Mouse (Mus musculus) kidney, embryonic 15.5 days (tissue): ENCODE results near the gene Hes5. TPM values are rescaled to one million over a fixed set of nuclear protein-coding genes. Genes with fewer than 3 reads are reported as not detected.

Experiments
- ATAC-seq: fragments of 200-750 bp; cut with Nextera tagmentation; replicated peaks from 2 replicates; pipeline ENCODE4 v1.8.0; 2017; ENCODE audit warnings: moderate TSS enrichment; ENCODE audit not compliant: low FRiP score
- H3K27ac ChIP-seq: fragments of 300-500 bp; sonication (generic); 2 replicates; pipeline ENCODE4 v1.5.1; 2015; ENCODE audit warnings: mild to moderate bottlenecking, inconsistent platforms
- H3K27me3 ChIP-seq: fragments of 300-500 bp; sonication (generic); 2 replicates; pipeline ENCODE4 v1.6.1; 2015; ENCODE audit warnings: inconsistent platforms
- H3K36me3 ChIP-seq: fragments of 300-500 bp; sonication (generic); 2 replicates; pipeline ENCODE4 v1.6.1; 2015; ENCODE audit warnings: inconsistent platforms
- H3K4me1 ChIP-seq: fragments of 300-500 bp; sonication (generic); 2 replicates; pipeline ENCODE4 v1.6.1; 2015; ENCODE audit warnings: inconsistent platforms
- H3K4me2 ChIP-seq: fragments of 300-500 bp; sonication (generic); 2 replicates; pipeline ENCODE4 v1.6.1; 2015; ENCODE audit warnings: moderate library complexity, mild to moderate bottlenecking, inconsistent platforms
- H3K4me3 ChIP-seq: fragments of 300-500 bp; sonication (generic); replicated peaks from 2 replicates; pipeline ENCODE4 v1.5.1; 2015; ENCODE audit warnings: mild to moderate bottlenecking, inconsistent platforms
- H3K9ac ChIP-seq: fragments of 300-500 bp; sonication (generic); 2 replicates; pipeline ENCODE4 v1.6.1; 2015; ENCODE audit warnings: mild to moderate bottlenecking, inconsistent platforms
- H3K9me3 ChIP-seq: fragments of 300-500 bp; sonication (generic); replicated peaks from 2 replicates; pipeline ENCODE4 v1.6.1; 2016; ENCODE audit warnings: inconsistent platforms
- WGBS: fragments of 180-500 bp; shearing (Covaris S2); methylation state at CpG from one replicate; pipeline ENCODE4 v1.1.7; 2015; ENCODE audit warnings: mixed read lengths; 5-methylcytosine and 5-hydroxymethylcytosine counted together
- polyA plus RNA-seq: library from polyadenylated mRNA; unstranded; fragments of >200 nt; fragmentation: Nextera tagmentation; extraction: Ambion mirVana; gene quantifications from 2 replicates; pipeline ENCODE4 v1.2.1, GENCODE M21; 2015

The Hes5 gene
- polyA plus RNA-seq, 1 experiment from 2014 or later, result 19.6 TPM

DNA sequence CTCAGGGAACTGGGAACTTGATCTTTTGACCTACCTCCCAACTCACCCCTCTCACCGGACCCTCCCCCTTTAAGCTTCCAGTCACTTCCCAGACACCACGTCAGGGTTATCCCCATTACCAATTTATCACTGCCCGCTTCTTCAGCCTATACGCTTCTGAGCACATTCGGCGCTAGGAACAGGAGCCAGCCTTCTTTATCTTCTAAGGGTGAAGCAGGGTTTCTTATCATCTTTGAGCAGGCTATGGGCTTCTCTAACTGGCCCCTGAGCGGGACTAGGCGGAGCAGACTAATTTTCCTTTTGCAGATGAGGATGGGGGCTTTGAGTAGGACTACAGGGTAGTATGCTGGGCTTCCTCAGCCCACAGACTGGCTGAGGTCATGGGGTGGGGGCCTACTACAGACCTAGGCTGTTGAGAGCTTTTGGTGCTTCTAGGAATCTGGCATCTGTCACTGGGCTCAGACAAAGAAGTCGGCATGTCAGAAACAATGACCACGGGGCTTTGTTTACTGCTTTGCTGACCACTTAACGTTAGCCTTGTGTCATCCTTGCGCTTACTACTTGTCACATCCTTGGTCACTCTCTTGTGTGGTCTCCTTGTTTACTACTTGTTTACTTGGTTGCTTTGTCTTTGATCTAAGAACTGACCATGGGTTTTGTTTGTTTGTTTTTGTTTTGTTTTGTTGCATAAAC is 32.2 kb upstream of the Hes5 start, which contains the start of gene Tnfrsf14:
Gene Tnfrsf14, minus strand, starts transcription at position 169 of the 693 bp plus-strand sequence.
- no peaks in the 10 kb centered on the region for H3K9me3 ChIP-seq
- ATAC-seq, result peak; percentile 63; the same call in 1 of the 2 replicates
- no peaks in the 10 kb centered on the region for H3K27me3 ChIP-seq
- H3K4me2 ChIP-seq, result peak within 1 kb of the TSS; percentile 42
- peak within 1 kb of the TSS; percentile 25 for H3K4me3 ChIP-seq
- H3K9ac ChIP-seq, result 0 out of 2 replicates have a peak within 1 kb of the TSS, but pooled peaks have one; percentile 7
- H3K4me1 ChIP-seq, result peaks cover 20% of the 10 kb centered on the region
- peak within 1 kb of the TSS; percentile 62 for H3K27ac ChIP-seq
- 42% methylated on average over 12 of the region's 12 CpGs for WGBS
- H3K36me3 ChIP-seq, result no peaks in the 10 kb centered on the region

DNA sequence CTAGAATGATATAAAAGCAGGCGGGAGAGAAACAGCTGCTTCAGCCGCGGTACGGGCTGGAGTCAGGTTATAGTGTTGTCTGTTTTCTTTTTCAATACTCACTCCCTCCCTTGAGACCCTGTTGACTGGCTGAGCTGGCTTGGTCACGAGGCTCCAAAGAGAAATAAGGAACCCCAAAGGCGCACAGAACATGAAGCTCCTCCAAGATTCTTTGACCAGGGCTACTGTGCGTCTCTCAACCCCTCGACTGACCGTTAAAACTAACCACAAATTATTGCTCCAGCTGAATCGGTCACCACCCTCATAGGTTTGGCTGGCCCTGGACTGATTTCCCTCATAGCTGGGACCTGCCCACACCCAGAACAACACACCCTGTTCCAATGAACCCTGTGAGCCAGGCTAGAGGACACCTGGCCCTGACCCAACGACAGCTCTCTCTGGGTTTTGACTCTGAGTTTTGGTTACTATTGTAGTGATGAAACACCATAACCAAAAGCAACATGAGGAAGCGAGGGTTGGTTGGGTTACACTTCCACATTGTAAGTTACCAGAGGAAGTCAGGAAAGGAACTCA is 31.5 kb upstream of the Hes5 start:
- H3K4me3 ChIP-seq, result no peak overlapping the region
- 61% methylated on average over 12 of the region's 12 CpGs for WGBS
- H3K9me3 ChIP-seq, result no peaks in the 10 kb centered on the region
- peak; percentile 73; the same call in 1 of the 2 replicates for ATAC-seq
- H3K36me3 ChIP-seq, result no peaks in the 10 kb centered on the region
- no peak overlapping the region for H3K4me2 ChIP-seq
- H3K9ac ChIP-seq, result no peak overlapping the region
- H3K4me1 ChIP-seq, result peaks cover 24% of the 10 kb centered on the region
- no peak overlapping the region for H3K27ac ChIP-seq
- H3K27me3 ChIP-seq, result no peaks in the 10 kb centered on the region

DNA sequence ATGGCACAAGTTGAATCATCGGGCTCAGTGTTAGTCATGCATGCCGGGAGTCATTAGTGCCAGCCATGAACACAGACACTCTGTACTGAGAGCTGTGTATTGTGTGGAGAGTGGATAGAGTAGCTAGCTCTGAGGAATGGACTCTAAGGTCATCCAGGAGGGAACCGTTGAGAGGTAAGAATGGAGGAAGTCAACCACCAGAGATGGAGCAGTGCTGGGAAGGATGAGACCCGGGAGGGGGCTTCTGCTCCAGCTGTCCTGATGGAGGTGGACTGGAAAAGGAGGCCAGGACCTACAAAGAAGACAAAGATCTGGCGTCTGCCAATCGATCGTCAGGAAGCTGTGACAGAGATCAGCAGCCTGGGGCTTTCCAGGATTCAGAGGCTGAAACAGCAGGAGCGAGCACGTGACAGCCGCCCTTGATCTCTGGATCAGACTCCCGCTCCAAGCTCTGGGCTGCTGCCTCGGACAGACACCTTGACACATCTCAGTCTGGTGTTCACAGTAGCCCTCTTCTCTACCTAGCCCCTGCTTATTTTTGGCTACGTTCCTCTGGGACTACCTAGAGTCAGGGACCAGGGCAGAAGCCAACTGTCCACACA is 27.3 kb upstream of the Hes5 start:
- Histone ChIP-seq H3K4me3 (no peak overlapping the region), H3K4me1 (peaks cover 8% of the 10 kb centered on the region; the same call in 1 of the 2 replicates), H3K9ac (no peak overlapping the region), H3K27me3 (no peaks in the 10 kb centered on the region; the same call in 1 of the 2 replicates), H3K36me3 (no peaks in the 10 kb centered on the region), H3K27ac (no peak overlapping the region), H3K9me3 (no peaks in the 10 kb centered on the region), H3K4me2 (no peak overlapping the region)
- WGBS, result 51% methylated on average over 13 of the region's 13 CpGs
- no peak for ATAC-seq

DNA sequence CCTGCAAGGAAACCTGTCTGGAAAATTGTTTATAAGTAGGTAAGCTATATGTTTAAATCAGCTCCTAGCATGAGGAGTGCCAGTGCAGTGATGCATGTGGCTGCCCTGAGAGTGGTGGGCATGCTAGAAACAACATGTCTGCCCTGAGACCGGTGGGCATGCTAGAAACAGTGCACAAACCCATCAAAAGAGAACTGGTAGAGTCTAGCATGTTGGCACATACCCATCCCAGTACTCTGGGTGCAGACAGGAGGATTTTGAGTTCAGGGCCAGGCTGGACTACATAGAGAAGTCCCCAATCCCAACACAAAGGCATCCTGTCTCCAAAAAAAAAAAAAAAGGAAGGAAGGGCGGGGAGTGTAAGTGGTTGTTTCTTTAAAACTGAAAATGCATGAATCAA is 25.9 kb upstream of the Hes5 start:
- no peaks in the 10 kb centered on the region; the same call in 1 of the 2 replicates for H3K27me3 ChIP-seq
- H3K9ac ChIP-seq, result no peak overlapping the region
- no peaks in the 10 kb centered on the region for H3K9me3 ChIP-seq
- no peaks in the 10 kb centered on the region for H3K36me3 ChIP-seq
- no peak overlapping the region for H3K4me2 ChIP-seq
- WGBS, result 85% methylated on average over 2 of the region's 2 CpGs
- no peak for ATAC-seq
- peaks cover 4% of the 10 kb centered on the region; the same call in 1 of the 2 replicates for H3K4me1 ChIP-seq
- no peak overlapping the region for H3K27ac ChIP-seq
- H3K4me3 ChIP-seq, result no peak overlapping the region

DNA sequence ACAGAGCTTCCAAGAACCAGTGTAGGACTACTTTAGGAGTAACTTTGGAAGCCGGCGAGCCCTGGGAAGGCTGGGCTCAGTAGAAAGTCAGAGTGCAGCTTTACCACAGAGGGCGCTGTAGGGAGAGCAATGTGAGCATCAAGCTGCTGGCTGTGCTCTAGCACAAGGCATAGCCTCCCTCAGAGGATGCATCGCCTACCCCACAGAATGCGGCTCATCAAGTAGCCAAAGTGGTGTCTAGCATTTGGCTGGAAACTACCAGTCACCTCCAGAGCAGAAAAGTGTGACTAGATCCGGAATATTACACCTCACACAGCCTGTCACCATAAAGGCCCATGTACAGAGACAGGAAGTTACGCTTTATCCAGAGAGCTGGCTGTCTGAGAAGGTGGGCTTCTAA is 24.9 kb upstream of the Hes5 start:
- H3K27ac ChIP-seq, result no peak overlapping the region
- H3K9ac ChIP-seq, result no peak overlapping the region
- H3K36me3 ChIP-seq, result no peaks in the 10 kb centered on the region
- ATAC-seq, result no peak
- no peaks in the 10 kb centered on the region for H3K9me3 ChIP-seq
- peaks cover 4% of the 10 kb centered on the region; the same call in 1 of the 2 replicates for H3K4me1 ChIP-seq
- no peak overlapping the region for H3K4me2 ChIP-seq
- no peaks in the 10 kb centered on the region; the same call in 1 of the 2 replicates for H3K27me3 ChIP-seq
- WGBS, result 78% methylated on average over 7 of the region's 7 CpGs
- H3K4me3 ChIP-seq, result no peak overlapping the region

DNA sequence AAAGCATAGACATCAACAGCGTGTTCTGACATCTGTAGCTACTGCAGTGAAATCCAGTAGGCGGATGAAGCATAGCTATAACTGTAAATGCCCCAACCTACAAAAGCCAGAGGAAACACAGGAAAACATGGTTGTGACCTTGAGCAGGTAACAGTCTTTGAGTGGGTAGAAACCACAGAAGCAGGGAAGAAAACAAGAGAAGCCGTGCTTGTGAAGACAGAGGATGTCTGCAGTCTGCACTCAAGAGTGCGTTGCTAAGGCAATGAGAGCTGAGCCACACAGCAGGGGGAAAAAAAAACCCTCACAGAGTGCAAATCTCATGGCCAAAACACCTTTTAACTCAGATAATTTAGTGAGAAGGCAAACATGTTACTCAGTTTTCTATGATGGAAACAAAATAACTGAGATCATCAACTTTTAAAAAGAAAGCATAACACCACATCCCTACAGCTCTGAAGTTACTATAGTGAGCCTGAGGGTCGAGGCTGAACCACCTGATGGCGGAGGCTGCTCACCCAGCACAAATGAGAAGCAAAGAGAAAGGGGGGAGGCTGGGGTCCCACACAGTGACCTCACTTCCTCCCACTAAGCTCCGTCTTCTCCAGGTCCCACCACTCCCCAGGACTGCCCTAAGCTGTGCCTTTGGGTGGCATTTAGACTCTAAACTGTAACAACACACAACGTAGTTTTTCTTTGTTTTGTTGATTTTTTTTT is 24.0 kb upstream of the Hes5 start:
- WGBS, result 62% methylated on average over 8 of the region's 8 CpGs
- Histone ChIP-seq H3K4me1 (peaks cover 4% of the 10 kb centered on the region; the same call in 1 of the 2 replicates), H3K9me3 (no peaks in the 10 kb centered on the region), H3K36me3 (no peaks in the 10 kb centered on the region), H3K4me2 (no peak overlapping the region), H3K27me3 (peaks cover 1% of the 10 kb centered on the region; the same call in 1 of the 2 replicates), H3K27ac (no peak overlapping the region), H3K4me3 (no peak overlapping the region), H3K9ac (no peak overlapping the region)
- ATAC-seq, result no peak

DNA sequence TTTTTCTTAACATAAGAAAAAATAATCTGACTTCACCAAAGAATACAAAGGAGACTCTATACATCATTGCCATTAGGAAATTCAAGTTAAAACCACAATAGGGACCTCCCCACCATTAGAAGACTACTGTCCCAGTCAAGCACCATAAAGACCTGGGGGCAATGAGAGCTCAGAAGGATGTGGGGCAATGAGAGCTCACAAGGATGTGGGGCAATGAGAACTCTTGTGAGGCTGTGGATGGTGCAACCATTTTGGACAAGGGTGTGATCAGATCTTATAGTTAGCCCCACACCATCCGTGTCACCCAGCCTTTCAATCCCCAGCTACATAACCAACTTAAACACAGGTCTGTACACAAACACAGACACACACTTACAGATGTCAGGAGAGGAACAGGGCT is 23.0 kb upstream of the Hes5 start:
- no peak overlapping the region for H3K4me3 ChIP-seq
- 71% methylated on average over 1 of the region's 1 CpGs for WGBS

DNA sequence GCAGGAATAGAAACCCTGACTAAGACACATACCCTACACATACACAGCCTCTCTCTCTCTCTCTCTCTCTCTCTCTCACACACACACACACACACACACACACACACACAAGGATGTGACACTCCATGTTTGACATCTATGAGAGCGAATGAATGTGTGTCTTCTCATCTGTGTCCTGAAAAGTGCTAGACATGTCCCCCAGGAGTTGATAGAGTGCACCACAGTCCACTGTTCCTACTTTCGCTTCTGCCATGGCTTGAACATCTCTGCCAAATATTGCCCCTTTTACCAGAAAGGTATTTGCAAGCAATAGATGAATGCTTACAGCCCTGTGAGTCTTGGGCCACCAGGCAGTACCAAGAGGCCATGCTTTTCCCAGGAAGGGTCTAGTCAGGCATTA is 20.6 kb upstream of the Hes5 start:
- no peak for ATAC-seq
- Histone ChIP-seq H3K27me3 (0 out of 2 replicates have a peak, but pooled peaks cover 3% of the 10 kb centered on the region), H3K27ac (no peak overlapping the region), H3K4me1 (no peaks in the 10 kb centered on the region), H3K4me3 (no peak overlapping the region), H3K36me3 (no peaks in the 10 kb centered on the region), H3K4me2 (no peak overlapping the region), H3K9ac (no peak overlapping the region), H3K9me3 (no peaks in the 10 kb centered on the region)
- 89% methylated on average over 2 of the region's 2 CpGs for WGBS

More for the DNA sequence above, 23.0 kb upstream of the Hes5 start:
- H3K4me1 ChIP-seq, result peaks cover 4% of the 10 kb centered on the region; the same call in 1 of the 2 replicates
- no peaks in the 10 kb centered on the region for H3K36me3 ChIP-seq
- no peak for ATAC-seq
- peaks cover 3% of the 10 kb centered on the region; the same call in 1 of the 2 replicates for H3K27me3 ChIP-seq
- no peak overlapping the region for H3K4me2 ChIP-seq
- H3K9ac ChIP-seq, result no peak overlapping the region
- no peak overlapping the region for H3K27ac ChIP-seq
- H3K9me3 ChIP-seq, result no peaks in the 10 kb centered on the region

DNA sequence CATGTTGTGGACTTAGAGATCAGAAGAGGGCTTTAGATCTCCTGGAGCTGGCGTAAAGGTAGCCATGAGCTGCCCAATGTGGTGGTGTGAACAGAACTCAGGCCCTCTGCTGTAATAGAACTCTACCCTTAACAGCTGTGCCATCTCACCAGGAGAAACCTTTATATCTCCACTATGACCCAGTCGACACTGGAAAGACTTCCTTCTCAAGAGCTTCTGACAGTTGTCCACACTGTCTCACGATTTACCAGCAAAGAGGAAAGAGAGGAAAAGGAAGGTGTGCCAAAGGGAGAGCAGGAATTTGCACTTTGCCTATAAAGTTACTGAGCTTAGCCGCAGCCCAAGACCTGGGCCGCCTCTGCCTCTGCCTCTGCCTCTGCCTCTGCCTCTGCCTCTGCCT is 18.9 kb upstream of the Hes5 start:
- H3K9ac ChIP-seq, result no peak overlapping the region
- ATAC-seq, result no peak
- WGBS, result 86% methylated on average over 5 of the region's 5 CpGs

DNA sequence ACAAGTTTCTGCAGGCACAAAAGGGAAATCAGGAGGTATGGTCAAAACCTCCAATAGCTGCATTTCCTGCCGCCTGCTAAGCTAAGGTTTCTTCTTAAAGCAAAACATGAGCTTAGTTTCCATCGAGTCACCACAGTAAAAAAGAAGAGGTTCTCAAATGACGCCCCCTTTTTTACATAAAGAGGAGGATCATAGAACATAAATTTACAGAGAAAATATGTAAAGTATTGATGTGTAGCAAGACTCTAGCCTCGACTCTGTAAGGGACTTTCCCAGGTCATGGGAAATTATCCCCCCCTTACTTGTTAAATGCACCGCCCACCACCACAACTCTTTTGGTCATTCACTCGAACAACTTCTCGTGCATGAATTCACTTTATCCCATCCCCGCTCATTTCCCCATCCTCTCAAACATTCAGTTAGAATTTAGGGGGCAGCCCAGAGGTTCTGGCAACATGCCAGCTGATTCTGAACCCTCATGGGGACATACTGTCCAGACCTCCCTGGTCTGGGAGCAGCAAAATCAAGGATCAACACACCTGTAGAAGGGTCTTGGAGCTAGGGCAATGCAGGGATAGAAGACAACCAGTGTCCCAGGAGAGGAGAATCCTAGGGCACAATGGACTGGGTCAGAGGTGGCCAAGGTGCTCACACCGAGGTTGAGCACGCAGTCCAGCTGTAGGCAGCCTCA is 17.9 kb upstream of the Hes5 start:
- no peak for ATAC-seq
- no peak overlapping the region for H3K9ac ChIP-seq
- no peak overlapping the region for H3K27ac ChIP-seq
- WGBS, result 75% methylated on average over 10 of the region's 10 CpGs
- no peak overlapping the region for H3K4me3 ChIP-seq
- H3K4me1 ChIP-seq, result peaks cover 11% of the 10 kb centered on the region
- no peaks in the 10 kb centered on the region for H3K36me3 ChIP-seq
- H3K27me3 ChIP-seq, result 0 out of 2 replicates have a peak, but pooled peaks cover 3% of the 10 kb centered on the region
- no peak overlapping the region for H3K4me2 ChIP-seq
- no peaks in the 10 kb centered on the region for H3K9me3 ChIP-seq

More for the DNA sequence above, 18.9 kb upstream of the Hes5 start:
- 0 out of 2 replicates have a peak, but pooled peaks cover 3% of the 10 kb centered on the region for H3K27me3 ChIP-seq
- H3K4me1 ChIP-seq, result peaks cover 11% of the 10 kb centered on the region
- no peak overlapping the region for H3K27ac ChIP-seq
- H3K36me3 ChIP-seq, result no peaks in the 10 kb centered on the region
- H3K9me3 ChIP-seq, result no peaks in the 10 kb centered on the region
- no peak overlapping the region for H3K4me3 ChIP-seq
- H3K4me2 ChIP-seq, result no peak overlapping the region

DNA sequence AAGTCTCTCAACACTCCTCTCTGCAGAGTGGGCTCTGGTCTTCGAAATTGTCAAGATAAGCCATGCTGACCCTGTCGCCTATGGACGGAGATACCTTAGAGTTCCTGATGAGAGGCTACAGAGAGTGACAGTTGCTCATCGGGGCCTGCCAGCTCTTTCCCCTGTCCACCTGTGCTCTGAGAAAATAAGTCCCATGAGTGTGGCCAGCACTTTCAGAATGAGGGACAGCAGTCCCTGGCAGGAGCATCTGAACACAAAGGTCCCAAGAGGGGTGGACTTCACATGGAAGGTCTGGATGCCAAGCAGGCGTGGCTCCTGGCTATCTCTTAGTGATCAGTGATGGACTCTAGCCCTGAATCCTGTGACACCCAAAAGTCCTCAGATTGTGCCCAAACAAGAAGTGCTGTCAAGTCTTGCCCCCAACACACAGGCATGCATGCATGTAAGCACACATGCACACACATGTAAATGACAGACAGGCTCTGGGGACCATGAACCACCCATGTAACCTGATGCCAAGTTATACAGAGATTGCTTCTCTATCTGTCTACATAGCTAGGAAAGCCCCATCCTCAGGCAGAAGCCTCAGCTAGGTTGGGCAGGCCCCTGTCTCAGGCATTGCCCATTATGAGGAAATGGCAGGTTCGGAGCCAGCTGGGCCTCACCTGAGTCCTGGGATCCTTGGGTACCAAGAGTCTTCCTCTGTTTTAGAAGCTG is 17.2 kb upstream of the Hes5 start:
- Histone ChIP-seq H3K9me3 (no peaks in the 10 kb centered on the region), H3K27me3 (peaks cover 8% of the 10 kb centered on the region), H3K4me2 (no peak overlapping the region), H3K36me3 (no peaks in the 10 kb centered on the region), H3K4me3 (no peak overlapping the region), H3K9ac (no peak overlapping the region), H3K27ac (no peak overlapping the region), H3K4me1 (peaks cover 11% of the 10 kb centered on the region)
- no peak for ATAC-seq
- 85% methylated on average over 6 of the region's 6 CpGs for WGBS
